Mouse (Mus musculus) heart, adult 11 months (tissue): Measurements from ENCODE around the gene Aacs.
"Not testable (repeated sequence)": the region's sequence is repeated elsewhere in the genome, so short reads cannot be mapped to it uniquely, and the experiment has no call there.

Experiments
- DNase-seq: peaks from one replicate; pipeline ENCODE4 v3.0.0; 2022

Gene Aacs

GRCm38 (mm10) chr5:125475601-125476285 lies at the start of gene Aacs:
Gene Aacs (plus strand): TSS chr5:125475814.
- peak; percentile 99 for DNase-seq

- peak; percentile 92 for DNase-seq
Observed at GRCm38 (mm10) chr5:125426343-125426742, 49.3 kb upstream of the Aacs start.

- DNase-seq: not testable (repeated sequence)
Observed at GRCm38 (mm10) chr5:125432324-125432723, 43.3 kb upstream of the Aacs start.

- peak; percentile 99 for DNase-seq
Observed at GRCm38 (mm10) chr5:125433793-125434337, 41.7 kb upstream of the Aacs start, which contains the start of gene Dhx37. Gene Dhx37 (minus strand): TSS chr5:125434121.

GRCm38 (mm10) chr5:125434347-125434746 lies 41.3 kb upstream of the Aacs start:
- not testable (repeated sequence) for DNase-seq

- DNase-seq: peak; percentile 86
Observed at GRCm38 (mm10) chr5:125440583-125441233, 34.9 kb upstream of the Aacs start.

GRCm38 (mm10) chr5:125441234-125442114 lies 34.1 kb upstream of the Aacs start, which contains the start of gene Bri3bp:
Gene Bri3bp (plus strand): TSS chr5:125441568.
- DNase-seq: peak; percentile 96

GRCm38 (mm10) chr5:125442136-125442995 lies 33.2 kb upstream of the Aacs start:
- peak; percentile 88 for DNase-seq

- no peak for DNase-seq
Observed at GRCm38 (mm10) chr5:125443335-125443734, 32.3 kb upstream of the Aacs start.

GRCm38 (mm10) chr5:125443915-125444314 lies 31.7 kb upstream of the Aacs start:
- no peak for DNase-seq

- no peak for DNase-seq
Observed at GRCm38 (mm10) chr5:125444554-125444953, 31.1 kb upstream of the Aacs start.

GRCm38 (mm10) chr5:125446344-125446743 lies 29.3 kb upstream of the Aacs start:
- no peak for DNase-seq

GRCm38 (mm10) chr5:125448026-125448425 lies 27.6 kb upstream of the Aacs start:
- peak; percentile 98 for DNase-seq

- DNase-seq: no peak
Observed at GRCm38 (mm10) chr5:125448631-125449030, 27.0 kb upstream of the Aacs start.

- DNase-seq: no peak
Observed at GRCm38 (mm10) chr5:125449306-125449705, 26.3 kb upstream of the Aacs start.

- DNase-seq: peak; percentile 93
Observed at GRCm38 (mm10) chr5:125452573-125452972, 23.0 kb upstream of the Aacs start.

GRCm38 (mm10) chr5:125456100-125456499 lies 19.5 kb upstream of the Aacs start:
- DNase-seq: no peak

- DNase-seq: no peak
Observed at GRCm38 (mm10) chr5:125457538-125457937, 18.1 kb upstream of the Aacs start.

- no peak for DNase-seq
Observed at GRCm38 (mm10) chr5:125460574-125460973, 15.0 kb upstream of the Aacs start.

GRCm38 (mm10) chr5:125461868-125462445 lies 13.7 kb upstream of the Aacs start:
- no peak for DNase-seq

GRCm38 (mm10) chr5:125465192-125465591 lies 10.4 kb upstream of the Aacs start:
- no peak for DNase-seq

- peak; percentile 100 for DNase-seq
Observed at GRCm38 (mm10) chr5:125465701-125466106, 9.9 kb upstream of the Aacs start.
